Mouse (Mus musculus) E14TG2a.4 (cell line): ENCODE results near the gene Map4k4.
A peak's percentile ranks its signal among the peaks of the same experiment; 100 is the strongest.

Source experiments
- H3K27me3 ChIP-seq: 2 replicates; pipeline ENCODE4 v1.6.1; 2014; ENCODE audit warnings: low read length, control low read depth; ENCODE audit not compliant: insufficient read depth
- H3K36me3 ChIP-seq: 2 replicates; pipeline ENCODE4 v1.6.1; 2014; ENCODE audit warnings: low read length, control low read depth; ENCODE audit not compliant: insufficient read depth
- H3K4me1 ChIP-seq: replicated peaks from 2 replicates; pipeline ENCODE4 v1.6.1; 2014; ENCODE audit warnings: low read depth, low read length, control low read depth
- H3K4me3 ChIP-seq: replicated peaks from 2 replicates; pipeline ENCODE4 v1.5.1; 2014; ENCODE audit warnings: mild to moderate bottlenecking, low read length
- H3K9me3 ChIP-seq: 2 replicates; pipeline ENCODE4 v1.6.1; 2014; ENCODE audit warnings: low read length, control low read depth
- CTCF ChIP-seq: conservative IDR thresholded peaks from 2 replicates; pipeline ENCODE4 v1.5.1; 2014; ENCODE audit warnings: low read length
- NANOG ChIP-seq: IDR thresholded peaks from 2 replicates; pipeline ENCODE4 v1.6.1; 2014; ENCODE audit warnings: borderline replicate concordance, low read length, mixed read lengths
- POU5F1 ChIP-seq: IDR thresholded peaks from 2 replicates; pipeline ENCODE4 v1.6.1; 2014; ENCODE audit warnings: low read length, borderline replicate concordance

Map4k4 gene

GRCm38 (mm10) chr1:39936934-39937333, 36.2 kb downstream of the Map4k4 start:
- Histone ChIP-seq H3K9me3 (no peaks in the 10 kb centered on the region), H3K4me1 (peaks cover 89% of the 10 kb centered on the region), H3K36me3 (peaks cover 30% of the 10 kb centered on the region), H3K27me3 (no peaks in the 10 kb centered on the region), H3K4me3 (peak overlapping the region; percentile 82; the same call in 1 of the 2 replicates)
- TF ChIP-seq CTCF (no peak), NANOG (no peak), POU5F1 (no peak)

GRCm38 (mm10) chr1:39937609-39938008, 36.9 kb downstream of the Map4k4 start:
- Histone ChIP-seq H3K9me3 (no peaks in the 10 kb centered on the region), H3K36me3 (peaks cover 29% of the 10 kb centered on the region), H3K27me3 (no peaks in the 10 kb centered on the region), H3K4me1 (peaks cover 88% of the 10 kb centered on the region), H3K4me3 (no peak overlapping the region)
- TF ChIP-seq CTCF (no peak), NANOG (no peak), POU5F1 (no peak)

- H3K4me1 ChIP-seq, result peaks cover 86% of the 10 kb centered on the region
- TF ChIP-seq NANOG, result no peak
- no peak for TF ChIP-seq POU5F1
- no peak for TF ChIP-seq CTCF
- no peak overlapping the region for H3K4me3 ChIP-seq
- H3K27me3 ChIP-seq, result no peaks in the 10 kb centered on the region
- H3K36me3 ChIP-seq, result peaks cover 12% of the 10 kb centered on the region
- no peaks in the 10 kb centered on the region for H3K9me3 ChIP-seq
These were observed 38.7 kb downstream of the Map4k4 start for GRCm38 (mm10) chr1:39939401-39939800.

GRCm38 (mm10) chr1:39940342-39940741, 39.6 kb downstream of the Map4k4 start:
- Histone ChIP-seq H3K4me3 (no peak overlapping the region), H3K9me3 (no peaks in the 10 kb centered on the region), H3K27me3 (no peaks in the 10 kb centered on the region), H3K36me3 (peaks cover 9% of the 10 kb centered on the region), H3K4me1 (peaks cover 86% of the 10 kb centered on the region)
- TF ChIP-seq NANOG (no peak), POU5F1 (no peak)

GRCm38 (mm10) chr1:39941237-39942179, 40.8 kb downstream of the Map4k4 start:
- no peaks in the 10 kb centered on the region for H3K27me3 ChIP-seq
- H3K4me1 ChIP-seq, result peaks cover 93% of the 10 kb centered on the region
- TF ChIP-seq CTCF (no peak), NANOG (no peak), POU5F1 (no peak)
- peaks cover 9% of the 10 kb centered on the region for H3K36me3 ChIP-seq
- H3K9me3 ChIP-seq, result no peaks in the 10 kb centered on the region
- no peak overlapping the region for H3K4me3 ChIP-seq

GRCm38 (mm10) chr1:39942935-39943334, 42.2 kb downstream of the Map4k4 start:
- no peaks in the 10 kb centered on the region for H3K27me3 ChIP-seq
- no peaks in the 10 kb centered on the region for H3K9me3 ChIP-seq
- no peak overlapping the region for H3K4me3 ChIP-seq
- peaks cover 96% of the 10 kb centered on the region for H3K4me1 ChIP-seq
- H3K36me3 ChIP-seq, result peaks cover 9% of the 10 kb centered on the region
- no peak for TF ChIP-seq CTCF
- no peak for TF ChIP-seq NANOG

- no peaks in the 10 kb centered on the region for H3K27me3 ChIP-seq
These were observed 43.7 kb downstream of the Map4k4 start for GRCm38 (mm10) chr1:39944306-39944971.

GRCm38 (mm10) chr1:39944972-39945323, 44.2 kb downstream of the Map4k4 start:
- Histone ChIP-seq H3K36me3 (no peaks in the 10 kb centered on the region), H3K4me3 (no peak overlapping the region), H3K27me3 (no peaks in the 10 kb centered on the region), H3K4me1 (peaks cover 96% of the 10 kb centered on the region), H3K9me3 (no peaks in the 10 kb centered on the region)
- TF ChIP-seq CTCF (no peak), NANOG (no peak), POU5F1 (no peak)

More at GRCm38 (mm10) chr1:39944306-39944971, 43.7 kb downstream of the Map4k4 start:
- no peak for TF ChIP-seq CTCF
- TF ChIP-seq POU5F1, result no peak
- TF ChIP-seq NANOG, result no peak
- Histone ChIP-seq H3K4me3 (no peak overlapping the region), H3K9me3 (no peaks in the 10 kb centered on the region), H3K36me3 (peaks cover 2% of the 10 kb centered on the region), H3K4me1 (peaks cover 96% of the 10 kb centered on the region)
